Mouse (Mus musculus) MEL (cell line): ENCODE data around the gene Stat2. TPM values are rescaled to one million over a fixed set of nuclear protein-coding genes. Genes with fewer than 3 reads are reported as not detected.
A peak's percentile ranks its signal among the peaks of the same experiment; 100 is the strongest.

Experiments used
- DNase-seq: peaks from one replicate; pipeline ENCODE4 v3.0.0; 2011; ENCODE audit warnings: low read depth, low spot score
- H3K27ac ChIP-seq: 2 replicates; pipeline ENCODE4 v1.5.1; 2012; ENCODE audit warnings: low read depth, mild to moderate bottlenecking, control low read depth, low read length, moderate library complexity; ENCODE audit not compliant: control insufficient read depth
- H3K27me3 ChIP-seq, 2 experiments: fragments of 150-350 bp in 1 of 2; sonication (generic) in 1 of 2; 2 replicates each; pipeline ENCODE4 v1.6.1; 2012; ENCODE audit warnings: low read length in 2 of 2, mild to moderate bottlenecking in 2 of 2, improper control_type of control experiment in 1 of 2, moderate library complexity in 1 of 2; ENCODE audit not compliant: insufficient read depth in 2 of 2, control insufficient read depth in 1 of 2
- H3K36me3 ChIP-seq, 2 experiments: 2 replicates each; pipeline ENCODE4 v1.6.1; 2012 to 2014; ENCODE audit warnings: low read length in 2 of 2, improper control_type of control experiment in 1 of 2, inconsistent platforms in 1 of 2, mild to moderate bottlenecking in 1 of 2; ENCODE audit not compliant: insufficient read depth in 2 of 2, control insufficient read depth in 1 of 2
- H3K4me1 ChIP-seq, 2 experiments: fragments of 150-350 bp in 1 of 2; sonication (generic) in 1 of 2; 2 replicates each; pipeline ENCODE4 v1.6.1; 2012; ENCODE audit warnings: low read length in 2 of 2, improper control_type of control experiment in 1 of 2, mild to moderate bottlenecking in 1 of 2; ENCODE audit not compliant: insufficient read depth in 2 of 2, control insufficient read depth in 1 of 2
- H3K4me3 ChIP-seq, 2 experiments: fragments of 150-350 bp in 1 of 2; sonication (generic) in 1 of 2; 2 replicates each; pipeline ENCODE4 v1.5.1; 2012; ENCODE audit warnings: low read depth in 2 of 2, low read length in 2 of 2, mild to moderate bottlenecking in 2 of 2, moderate library complexity in 2 of 2, control low read depth in 1 of 2, improper control_type of control experiment in 1 of 2; ENCODE audit not compliant: control insufficient read depth in 1 of 2, insufficient read depth in 1 of 2
- H3K79me2 ChIP-seq: 2 replicates; pipeline ENCODE4 v1.6.1; 2012; ENCODE audit warnings: mild to moderate bottlenecking, low read length, moderate library complexity; ENCODE audit not compliant: control insufficient read depth, poor library complexity, insufficient read depth
- H3K9ac ChIP-seq: 2 replicates; pipeline ENCODE4 v1.6.1; 2012; ENCODE audit warnings: low read depth, mild to moderate bottlenecking, control low read depth, low read length, moderate library complexity; ENCODE audit not compliant: control insufficient read depth, poor library complexity, severe bottlenecking
- H3K9me3 ChIP-seq: fragments of 150-350 bp; sonication (generic); replicated peaks from 2 replicates; pipeline ENCODE4 v1.6.1; 2012; ENCODE audit warnings: mild to moderate bottlenecking, low read length, improper control_type of control experiment, moderate library complexity; ENCODE audit not compliant: insufficient read depth
- BHLHE40 ChIP-seq: IDR thresholded peaks from 2 replicates; pipeline ENCODE4 v1.6.1; 2012; ENCODE audit warnings: low read depth, mild to moderate bottlenecking, inconsistent platforms, low read length, improper control_type of control experiment, borderline replicate concordance
- CHD2 ChIP-seq: IDR thresholded peaks from 2 replicates; pipeline ENCODE4 v1.6.1; 2011; ENCODE audit warnings: low read length, improper control_type of control experiment
- CTCF ChIP-seq, 3 experiments: IDR thresholded peaks in 2 of 3; conservative IDR thresholded peaks in 1 of 3; 2 replicates each; pipeline ENCODE4 v1.5.1; 2011 to 2012; ENCODE audit warnings: low read length in 3 of 3, low read depth in 2 of 3, mild to moderate bottlenecking in 2 of 3, improper control_type of control experiment in 1 of 3, inconsistent platforms in 1 of 3, mixed read lengths in 1 of 3, moderate library complexity in 1 of 3; ENCODE audit not compliant: control insufficient read depth in 1 of 3, insufficient read depth in 1 of 3, poor library complexity in 1 of 3, severe bottlenecking in 1 of 3
- E2F4 ChIP-seq: IDR thresholded peaks from 2 replicates; pipeline ENCODE4 v1.6.1; 2011; ENCODE audit warnings: low read depth, low read length, improper control_type of control experiment, borderline replicate concordance
- ELF1 ChIP-seq: IDR thresholded peaks from 2 replicates; pipeline ENCODE4 v1.6.1; 2014; ENCODE audit warnings: low read depth, mild to moderate bottlenecking, inconsistent platforms, low read length, improper control_type of control experiment, moderate library complexity
- EP300 ChIP-seq, 2 experiments: IDR thresholded peaks; 2 replicates each; pipeline ENCODE4 v1.6.1; 2011; ENCODE audit warnings: improper control_type of control experiment in 2 of 2, low read length in 2 of 2, low read depth in 1 of 2, mild to moderate bottlenecking in 1 of 2
- ETS1 ChIP-seq: IDR thresholded peaks from 2 replicates; pipeline ENCODE4 v1.6.1; 2012; ENCODE audit warnings: low read depth, mild to moderate bottlenecking, inconsistent platforms, low read length, improper control_type of control experiment, moderate library complexity
- GABPA ChIP-seq: IDR thresholded peaks from 2 replicates; pipeline ENCODE4 v1.6.1; 2012; ENCODE audit warnings: low read depth, mild to moderate bottlenecking, inconsistent platforms, low read length, improper control_type of control experiment, moderate library complexity
- GATA1 ChIP-seq: IDR thresholded peaks from 2 replicates; pipeline ENCODE4 v1.6.1; 2011; ENCODE audit warnings: low read depth, low read length, improper control_type of control experiment
- JUND ChIP-seq: IDR thresholded peaks from 2 replicates; pipeline ENCODE4 v1.6.1; 2011; ENCODE audit warnings: low read depth, mild to moderate bottlenecking, improper control_type of control experiment, low read length
- MAFK ChIP-seq: IDR thresholded peaks from 2 replicates; pipeline ENCODE4 v1.6.1; 2011; ENCODE audit warnings: low read depth, mild to moderate bottlenecking, low read length, improper control_type of control experiment, borderline replicate concordance
- MAX ChIP-seq: IDR thresholded peaks from 2 replicates; pipeline ENCODE4 v1.6.1; 2011; ENCODE audit warnings: low read length, improper control_type of control experiment
- MAZ ChIP-seq: IDR thresholded peaks from 2 replicates; pipeline ENCODE4 v1.6.1; 2012; ENCODE audit warnings: low read depth, mild to moderate bottlenecking, inconsistent platforms, low read length, improper control_type of control experiment
- MEF2A ChIP-seq: IDR thresholded peaks from 2 replicates; pipeline ENCODE4 v1.6.1; 2014; ENCODE audit warnings: low read depth, mild to moderate bottlenecking, inconsistent platforms, low read length, improper control_type of control experiment; ENCODE audit not compliant: poor library complexity, insufficient replicate concordance, severe bottlenecking; ENCODE audit errors: extremely low read depth
- MXI1 ChIP-seq: IDR thresholded peaks from 2 replicates; pipeline ENCODE4 v1.6.1; 2011; ENCODE audit warnings: mild to moderate bottlenecking, low read depth, low read length, improper control_type of control experiment
- NELFE ChIP-seq: IDR thresholded peaks from 2 replicates; pipeline ENCODE4 v1.6.1; 2011; ENCODE audit warnings: low read depth, low read length, improper control_type of control experiment
- POLR2A ChIP-seq, 2 experiments: IDR thresholded peaks; 2 replicates each; pipeline ENCODE4 v1.6.1; 2011 to 2012; ENCODE audit warnings: low read length in 2 of 2, mild to moderate bottlenecking in 2 of 2, control low read depth in 1 of 2, improper control_type of control experiment in 1 of 2, low read depth in 1 of 2, moderate library complexity in 1 of 2; ENCODE audit not compliant: control insufficient read depth in 1 of 2, insufficient read depth in 1 of 2, poor library complexity in 1 of 2
- POLR2AphosphoS5 ChIP-seq: IDR thresholded peaks from 2 replicates; pipeline ENCODE4 v1.6.1; 2012; ENCODE audit warnings: low read depth, borderline replicate concordance, mild to moderate bottlenecking, inconsistent platforms, low read length, moderate library complexity, mixed read lengths
- RAD21 ChIP-seq: IDR thresholded peaks from 2 replicates; pipeline ENCODE4 v1.6.1; 2011; ENCODE audit warnings: mild to moderate bottlenecking, low read depth, low read length, improper control_type of control experiment
- RCOR1 ChIP-seq: IDR thresholded peaks from 2 replicates; pipeline ENCODE4 v1.6.1; 2012; ENCODE audit warnings: low read depth, mild to moderate bottlenecking, inconsistent platforms, low read length, improper control_type of control experiment
- SIN3A ChIP-seq: IDR thresholded peaks from 2 replicates; pipeline ENCODE4 v1.6.1; 2012; ENCODE audit warnings: low read length, improper control_type of control experiment, inconsistent platforms
- SMC3 ChIP-seq: IDR thresholded peaks from 2 replicates; pipeline ENCODE4 v1.6.1; 2011; ENCODE audit warnings: low read depth, low read length, improper control_type of control experiment
- TAL1 ChIP-seq: IDR thresholded peaks from 2 replicates; pipeline ENCODE4 v1.6.1; 2012; ENCODE audit warnings: mild to moderate bottlenecking, inconsistent platforms, low read length, moderate library complexity, mixed read lengths
- TCF12 ChIP-seq: IDR thresholded peaks from 2 replicates; pipeline ENCODE4 v1.6.1; 2014; ENCODE audit warnings: low read depth, mild to moderate bottlenecking, inconsistent platforms, low read length, improper control_type of control experiment, moderate library complexity
- UBTF ChIP-seq: IDR thresholded peaks from 2 replicates; pipeline ENCODE4 v1.6.1; 2012; ENCODE audit warnings: low read depth, mild to moderate bottlenecking, inconsistent platforms, low read length, improper control_type of control experiment, moderate library complexity, borderline replicate concordance; ENCODE audit not compliant: insufficient read depth
- USF2 ChIP-seq, 2 experiments: IDR thresholded peaks; 2 replicates each; pipeline ENCODE4 v1.6.1; 2011 to 2012; ENCODE audit warnings: improper control_type of control experiment in 2 of 2, low read length in 2 of 2, borderline replicate concordance in 1 of 2, inconsistent platforms in 1 of 2, low read depth in 1 of 2, mild to moderate bottlenecking in 1 of 2; ENCODE audit not compliant: insufficient read depth in 1 of 2
- ZKSCAN1 ChIP-seq: IDR thresholded peaks from 2 replicates; pipeline ENCODE4 v1.6.1; 2012; ENCODE audit warnings: low read depth, mild to moderate bottlenecking, inconsistent platforms, low read length, improper control_type of control experiment, moderate library complexity
- ZNF384 ChIP-seq: IDR thresholded peaks from 2 replicates; pipeline ENCODE4 v1.6.1; 2012; ENCODE audit warnings: low read depth, mild to moderate bottlenecking, inconsistent platforms, low read length, improper control_type of control experiment
- polyA plus RNA-seq, 2 experiments: library from polyadenylated mRNA; stranded (reverse) in 1 of 2; unstranded in 1 of 2; fragments of >175 nt in 1 of 2; fragments of >200 nt in 1 of 2; gene quantifications; 2 replicates each; pipeline versions ENCODE4 v1.2.1 to v1.2.4; 2012; ENCODE audit warnings: low replicate concordance in 2 of 2, low read depth in 1 of 2; ENCODE audit not compliant: insufficient read length in 2 of 2, insufficient read depth in 1 of 2, missing spikeins in 1 of 2
- total RNA-seq: library from RNA; depleted of rRNA; stranded (reverse); fragments of 300-350 nt; gene quantifications from 2 replicates; pipeline ENCODE4 v1.2.3, GENCODE M21; 2012

Gene Stat2
- total and polyA plus RNA-seq, 3 experiments: 3.6 to 6.6 TPM; not detected in 1

DNA sequence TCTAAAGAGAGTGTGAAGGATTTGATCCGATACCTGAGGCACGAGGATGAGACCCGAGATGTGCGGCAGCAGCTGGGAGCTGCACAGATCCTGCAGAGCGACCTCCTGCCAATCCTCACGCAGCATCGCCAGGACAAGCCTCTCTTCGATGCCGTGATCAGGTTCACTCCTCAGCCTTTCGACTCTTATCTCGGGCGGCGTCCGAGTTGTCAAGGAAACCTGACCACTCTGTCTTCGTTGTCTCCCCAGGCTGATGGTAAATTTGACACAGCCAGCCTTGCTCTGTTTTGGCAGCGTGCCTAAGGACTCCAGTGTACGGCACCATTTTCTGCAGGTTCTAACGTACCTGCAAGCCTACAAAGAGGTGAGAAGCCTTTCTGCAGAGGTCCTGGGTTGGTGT lies 30.2 kb upstream of the Stat2 start (continued):
- TF ChIP-seq BHLHE40 (no peak), EP300 (IDR thresholded peaks at IDR 0.05; ENCODE audit: low read depth in 1 of 2, low read length in 2 of 2) (no peak), SMC3 (no peak), GATA1 (peak; percentile 78), ETS1 (peak; percentile 31; the same call in 1 of the 2 replicates), RCOR1 (no peak), ZNF384 (no peak), POLR2A (IDR thresholded peaks at IDR 0.05; ENCODE audit: control insufficient read depth in 1 of 2, insufficient read depth in 1 of 2, low read depth in 1 of 2, low read length in 2 of 2, poor library complexity in 1 of 2) (no peak), TAL1 (peak; percentile 6; the same call in 1 of the 2 replicates), GABPA (no peak), USF2 (IDR thresholded peaks at IDR 0.05; ENCODE audit: borderline replicate concordance in 1 of 2, insufficient read depth in 1 of 2, low read depth in 1 of 2, low read length in 2 of 2) (no peak), CTCF (IDR thresholded peaks at IDR 0.05 in 2 of 3, conservative IDR thresholded peaks at IDR 0.05 in 1 of 3; ENCODE audit: control insufficient read depth in 1 of 3, insufficient read depth in 1 of 3, low read depth in 2 of 3, low read length in 3 of 3, poor library complexity in 1 of 3, severe bottlenecking in 1 of 3) (no peak)

DNA sequence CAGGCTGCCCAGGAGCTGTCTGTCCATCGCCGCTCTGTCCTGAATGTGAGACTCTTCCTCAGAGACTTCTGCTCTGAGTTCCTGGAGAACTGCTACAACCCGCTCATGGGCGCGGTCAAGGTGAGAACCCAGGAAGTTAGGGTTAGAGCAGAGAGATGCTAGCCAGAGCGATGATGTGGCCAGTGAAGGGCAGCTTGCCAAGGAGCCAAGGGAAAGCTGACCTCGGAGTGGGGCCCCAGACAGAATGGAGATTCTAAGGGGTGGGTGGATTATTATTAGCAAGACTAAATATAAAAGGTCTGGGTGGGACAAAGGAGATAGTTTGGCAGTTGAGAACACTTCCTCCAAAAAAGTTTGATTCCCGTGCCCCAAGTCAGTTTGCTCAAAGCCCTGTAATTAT lies 27.1 kb upstream of the Stat2 start:
- Histone ChIP-seq H3K9me3 (no peaks in the 10 kb centered on the region), H3K27ac (no peak overlapping the region), H3K4me3 (no peak overlapping the region), H3K36me3 (peaks cover 4 to 23% of the 10 kb centered on the region in 2 experiments), H3K79me2 (peaks cover 2% of the 10 kb centered on the region; the same call in 1 of the 2 replicates), H3K4me1 (peaks cover 15 to 22% of the 10 kb centered on the region in 2 experiments), H3K27me3 (no peaks in the 10 kb centered on the region), H3K9ac (no peak overlapping the region)
- TF ChIP-seq GATA1 (no peak), UBTF (no peak), USF2 (IDR thresholded peaks at IDR 0.05; ENCODE audit: borderline replicate concordance in 1 of 2, insufficient read depth in 1 of 2, low read depth in 1 of 2, low read length in 2 of 2) (no peak), MAX (no peak), POLR2AphosphoS5 (no peak), MXI1 (no peak), CHD2 (no peak)
- DNase-seq: no peak

DNA sequence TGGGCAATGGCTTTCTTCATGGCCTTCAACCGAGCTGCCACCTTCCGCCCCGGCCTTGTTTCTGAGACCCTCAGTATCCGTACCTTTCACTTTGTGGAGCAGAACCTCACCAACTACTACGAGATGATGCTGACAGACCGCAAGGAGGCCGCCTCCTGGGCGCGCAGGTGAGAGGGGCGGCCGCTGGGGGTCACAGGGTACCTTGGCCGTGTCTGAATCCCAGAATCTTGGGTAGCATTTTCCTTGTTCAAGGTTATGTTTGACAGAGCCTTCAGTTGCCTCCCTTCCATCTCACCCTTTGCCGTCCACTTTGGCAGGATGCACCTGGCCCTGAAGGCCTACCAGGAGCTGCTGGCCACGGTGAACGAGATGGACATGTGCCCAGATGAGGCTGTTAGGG lies 26.2 kb upstream of the Stat2 start:
- TF ChIP-seq RAD21 (no peak), SMC3 (no peak), TCF12 (no peak), JUND (no peak), NELFE (no peak), ETS1 (no peak), E2F4 (no peak), MXI1 (no peak), ELF1 (no peak), CHD2 (no peak), UBTF (no peak), MAX (no peak), ZKSCAN1 (no peak), SIN3A (no peak), MEF2A (no peak), MAFK (no peak), MAZ (no peak), POLR2A (IDR thresholded peaks at IDR 0.05; ENCODE audit: control insufficient read depth in 1 of 2, insufficient read depth in 1 of 2, low read depth in 1 of 2, low read length in 2 of 2, poor library complexity in 1 of 2) (no peak)

More for the DNA sequence above, 26.2 kb upstream of the Stat2 start:
- Histone ChIP-seq H3K27me3 (no peaks in the 10 kb centered on the region), H3K79me2 (no peaks in the 10 kb centered on the region; the same call in 1 of the 2 replicates), H3K27ac (no peak overlapping the region), H3K9me3 (no peaks in the 10 kb centered on the region), H3K4me1 (peaks cover 7 to 15% of the 10 kb centered on the region in 2 experiments), H3K4me3 (no peak overlapping the region), H3K36me3 (peaks cover 4 to 15% of the 10 kb centered on the region in 2 experiments), H3K9ac (no peak overlapping the region)
- no peak for DNase-seq
